Mouse (Mus musculus) ovary, adult 2 months (tissue): ENCODE measurements around the gene Cyp27a1. TPM values are rescaled to one million over a fixed set of nuclear protein-coding genes. Genes with fewer than 3 reads are reported as not detected.

Source experiments
- polyA plus RNA-seq: library from polyadenylated mRNA; depleted of rRNA; stranded (reverse); fragments of >200 nt; gene quantifications from 2 replicates; pipeline ENCODE4 v1.2.3, GENCODE M21; 2012; rRNA removed

Cyp27a1 gene
- polyA plus RNA-seq = 14.9 and 15.1 TPM in 2 replicates

GRCm38 (mm10) chr1:74713099-74713858 lies at the start of gene Cyp27a1:
Gene Cyp27a1, plus strand, starts transcription at chr1:74713574.

GRCm38 (mm10) chr1:74748643-74749271 lies 35.4 kb downstream of the Cyp27a1 start, which contains the start of gene Prkag3:
Gene Prkag3, minus strand, starts transcription at chr1:74749221.

GRCm38 (mm10) chr1:74771845-74771930 lies 58.3 kb downstream of the Cyp27a1 start, which contains the start of gene Wnt6:
Gene Wnt6, plus strand, starts transcription at chr1:74771892.

Other genes starting within 250 kb of the Cyp27a1 start
- gene Cnot9, start 207.5 kb upstream of the Cyp27a1 start, polyA plus RNA-seq = 21.1 and 26.1 TPM in 2 replicates
- gene Plcd4, start 170.7 kb upstream of the Cyp27a1 start, polyA plus RNA-seq = 0.21 and 0.50 TPM in 2 replicates
- gene Usp37, start 169.3 kb upstream of the Cyp27a1 start, polyA plus RNA-seq = 4.1 and 4.5 TPM in 2 replicates
- gene Zfp142, start 125.3 kb upstream of the Cyp27a1 start, polyA plus RNA-seq = 21.2 and 24.4 TPM in 2 replicates
- gene Bcs1l, start 125.3 kb upstream of the Cyp27a1 start, polyA plus RNA-seq = 13.9 and 19.8 TPM in 2 replicates
- 65.0 and 80.2 TPM in 2 replicates for gene Rnf25, start 112.2 kb upstream of the Cyp27a1 start, polyA plus RNA-seq
- gene Stk36, start 112.1 kb upstream of the Cyp27a1 start, polyA plus RNA-seq = 25.1 and 31.3 TPM in 2 replicates
- gene Ttll4, start 51.8 kb upstream of the Cyp27a1 start, polyA plus RNA-seq = 21.6 and 31.2 TPM in 2 replicates
- 0.44 and 0.79 TPM in 2 replicates for gene Prkag3, start 35.6 kb downstream of the Cyp27a1 start, polyA plus RNA-seq
- gene Wnt6, start 58.3 kb downstream of the Cyp27a1 start, polyA plus RNA-seq = 67.4 and 94.7 TPM in 2 replicates
- gene Wnt10a, start 77.9 kb downstream of the Cyp27a1 start, polyA plus RNA-seq = 2.8 and 4.3 TPM in 2 replicates
- gene Cdk5r2, start 141.4 kb downstream of the Cyp27a1 start, polyA plus RNA-seq = 0.40 and 1.0 TPM in 2 replicates
- gene Fev, start 171.8 kb downstream of the Cyp27a1 start, polyA plus RNA-seq = not detected in 2 replicates
- not detected in 2 replicates for gene Cryba2, start 179.6 kb downstream of the Cyp27a1 start, polyA plus RNA-seq
- 17.8 and 21.0 TPM in 2 replicates for gene Cfap65, start 222.0 kb downstream of the Cyp27a1 start, polyA plus RNA-seq
- 154 and 177 TPM in 2 replicates for gene Ihh, start 238.1 kb downstream of the Cyp27a1 start, polyA plus RNA-seq